Mouse (Mus musculus) bone marrow, adult 2 months (tissue): ENCODE data around the gene Bahcc1.

ENCODE experiments used
- CTCF ChIP-seq: fragments of 200-500 bp; IDR thresholded peaks from 2 replicates; pipeline ENCODE4 v1.5.1; 2011; ENCODE audit warnings: low read length, control low read depth; ENCODE audit not compliant: control insufficient read depth, insufficient read depth
- POLR2A ChIP-seq: fragments of 200-500 bp; IDR thresholded peaks from 2 replicates; pipeline ENCODE4 v1.6.1; 2011; ENCODE audit warnings: low read depth, mild to moderate bottlenecking, control low read depth, low read length, borderline replicate concordance; ENCODE audit not compliant: control insufficient read depth

GRCm38 (mm10) chr11:120189459-120190312 is 43.1 kb upstream of the Bahcc1 start:
- TF ChIP-seq POLR2A (no peak; the same call in 1 of the 2 replicates), CTCF (no peak)
